Mouse (Mus musculus) testis, adult 2 months (tissue): ENCODE measurements around the gene Plch1. TPM values are rescaled to one million over a fixed set of nuclear protein-coding genes. Genes with fewer than 3 reads are reported as not detected.

Experiments
- H3K27ac ChIP-seq: fragments of 200-500 bp; 2 replicates; pipeline ENCODE4 v1.5.1; 2012; ENCODE audit warnings: low read depth, low read length; ENCODE audit not compliant: control insufficient read depth, insufficient read depth
- H3K27me3 ChIP-seq: fragments of 200-500 bp; 2 replicates; pipeline ENCODE4 v1.6.1; 2012; ENCODE audit warnings: mild to moderate bottlenecking, low read length, moderate library complexity; ENCODE audit not compliant: control insufficient read depth, insufficient read depth
- H3K36me3 ChIP-seq: fragments of 200-500 bp; 2 replicates; pipeline ENCODE4 v1.6.1; 2012; ENCODE audit warnings: mild to moderate bottlenecking, low read length; ENCODE audit not compliant: control insufficient read depth, insufficient read depth
- H3K4me1 ChIP-seq: fragments of 200-500 bp; 2 replicates; pipeline ENCODE4 v1.6.1; 2012; ENCODE audit warnings: low read length; ENCODE audit not compliant: control insufficient read depth, insufficient read depth
- H3K4me3 ChIP-seq: fragments of 200-500 bp; 2 replicates; pipeline ENCODE4 v1.5.1; 2012; ENCODE audit warnings: low read depth, mild to moderate bottlenecking, low read length, moderate library complexity, mixed read lengths; ENCODE audit not compliant: control insufficient read depth
- CTCF ChIP-seq: fragments of 200-500 bp; IDR thresholded peaks from 2 replicates; pipeline ENCODE4 v1.5.1; 2012; ENCODE audit warnings: low read depth, mild to moderate bottlenecking, inconsistent platforms, low read length, moderate library complexity; ENCODE audit not compliant: control insufficient read depth, insufficient read depth, insufficient replicate concordance
- POLR2A ChIP-seq: fragments of 200-500 bp; IDR thresholded peaks from 2 replicates; pipeline ENCODE4 v1.6.1; 2012; ENCODE audit warnings: low read depth, mild to moderate bottlenecking, inconsistent platforms, low read length, moderate library complexity; ENCODE audit not compliant: control insufficient read depth
- polyA plus RNA-seq: library from polyadenylated mRNA; depleted of rRNA; stranded (reverse); fragments of >200 nt; gene quantifications from 2 replicates; pipeline ENCODE4 v1.2.3, GENCODE M21; 2012

The Plch1 gene
- polyA plus RNA-seq, 1 experiment, result 0.26 TPM

DNA sequence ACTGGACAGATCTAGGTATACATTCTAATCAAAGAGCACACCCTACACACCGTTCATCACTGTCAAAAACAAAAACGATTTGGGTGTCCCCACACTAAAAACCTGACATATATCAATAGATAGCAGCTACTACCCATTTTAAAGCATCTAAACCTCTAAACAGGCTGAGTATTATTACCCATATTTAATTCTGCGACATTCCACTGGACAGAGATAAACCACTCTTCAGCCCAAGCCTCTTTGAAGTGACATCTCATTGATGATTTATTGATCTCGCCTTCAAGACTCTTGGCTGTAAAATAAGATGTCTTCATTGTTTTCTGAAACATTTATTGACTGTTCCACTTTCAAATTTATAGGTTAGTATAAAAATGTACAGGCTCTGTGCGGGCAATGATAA lies 46.4 kb downstream of the Plch1 start:
- Histone ChIP-seq H3K27ac (no peak overlapping the region), H3K4me1 (no peaks in the 10 kb centered on the region), H3K4me3 (no peak overlapping the region), H3K36me3 (no peaks in the 10 kb centered on the region), H3K27me3 (no peaks in the 10 kb centered on the region)
- TF ChIP-seq POLR2A (no peak), CTCF (no peak)

DNA sequence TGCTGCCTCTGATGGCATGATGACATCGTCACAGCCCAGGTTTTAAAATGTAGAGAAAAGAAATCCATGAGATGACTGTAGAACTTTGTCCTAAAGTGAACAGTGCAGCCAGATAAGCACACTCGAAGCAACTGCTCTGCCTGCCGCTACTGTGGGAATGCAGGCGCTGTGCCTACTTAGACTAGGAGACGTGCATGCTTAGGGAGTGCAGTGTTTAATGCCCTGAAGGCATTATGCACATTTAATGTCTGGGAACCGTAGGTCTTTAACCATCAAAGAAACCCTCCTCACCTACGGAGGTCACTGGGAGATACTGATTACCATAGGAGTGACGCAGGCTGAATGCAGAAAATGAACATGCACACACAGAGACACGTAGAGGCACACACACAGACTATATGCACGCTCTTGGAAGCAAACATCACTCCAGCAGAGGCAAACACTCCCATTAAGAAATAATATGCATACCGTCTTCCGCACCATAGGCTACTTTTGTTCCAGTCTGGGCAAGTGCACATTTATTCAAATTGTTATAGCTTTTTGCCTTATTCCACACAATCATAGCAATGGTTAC lies 48.1 kb downstream of the Plch1 start:
- Histone ChIP-seq H3K27me3 (no peaks in the 10 kb centered on the region), H3K4me1 (no peaks in the 10 kb centered on the region), H3K4me3 (no peak overlapping the region), H3K27ac (no peak overlapping the region), H3K36me3 (no peaks in the 10 kb centered on the region)
- TF ChIP-seq POLR2A (no peak), CTCF (no peak)

DNA sequence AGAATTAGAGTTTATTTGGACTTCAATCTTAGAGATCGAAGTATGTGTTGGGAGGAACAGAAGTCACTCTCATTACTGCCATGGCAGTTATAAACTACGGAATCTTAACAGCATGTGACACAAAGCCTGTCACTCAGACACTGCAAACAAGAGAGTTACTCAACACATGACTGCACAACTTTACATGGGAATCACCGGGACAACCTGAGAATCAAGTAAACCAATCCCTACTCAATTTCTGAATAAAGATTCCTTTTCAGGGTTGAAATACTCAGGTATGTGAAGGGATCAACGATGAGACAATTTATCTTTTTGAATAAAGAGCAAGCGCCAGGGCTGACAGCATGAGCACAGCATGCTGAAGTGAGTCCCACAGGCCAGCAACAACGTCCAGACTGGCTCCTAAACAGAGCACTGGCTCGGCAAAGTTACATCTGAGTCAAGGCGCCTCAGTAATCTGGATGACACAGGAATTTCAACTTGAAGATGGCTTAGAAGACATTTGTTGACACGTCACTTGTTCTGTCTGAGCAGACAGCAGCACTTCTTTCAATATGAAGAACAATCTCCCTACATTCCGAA lies 49.4 kb downstream of the Plch1 start:
- Histone ChIP-seq H3K4me1 (no peaks in the 10 kb centered on the region), H3K27me3 (no peaks in the 10 kb centered on the region), H3K36me3 (no peaks in the 10 kb centered on the region), H3K27ac (no peak overlapping the region), H3K4me3 (no peak overlapping the region)
- no peak for TF ChIP-seq CTCF

- H3K4me3 ChIP-seq, result no peak overlapping the region
- no peaks in the 10 kb centered on the region for H3K4me1 ChIP-seq
- no peaks in the 10 kb centered on the region for H3K36me3 ChIP-seq
- no peaks in the 10 kb centered on the region for H3K27me3 ChIP-seq
- no peak overlapping the region for H3K27ac ChIP-seq
- TF ChIP-seq CTCF (no peak), POLR2A (no peak)
Observed at GRCm38 (mm10) chr3:63844141-63844540, 55.1 kb downstream of the Plch1 start.

GRCm38 (mm10) chr3:63842436-63842835 lies 56.8 kb downstream of the Plch1 start:
- Histone ChIP-seq H3K27ac (no peak overlapping the region), H3K27me3 (no peaks in the 10 kb centered on the region), H3K36me3 (no peaks in the 10 kb centered on the region), H3K4me3 (no peak overlapping the region), H3K4me1 (no peaks in the 10 kb centered on the region)
- TF ChIP-seq CTCF, result no peak
- TF ChIP-seq POLR2A, result no peak

DNA sequence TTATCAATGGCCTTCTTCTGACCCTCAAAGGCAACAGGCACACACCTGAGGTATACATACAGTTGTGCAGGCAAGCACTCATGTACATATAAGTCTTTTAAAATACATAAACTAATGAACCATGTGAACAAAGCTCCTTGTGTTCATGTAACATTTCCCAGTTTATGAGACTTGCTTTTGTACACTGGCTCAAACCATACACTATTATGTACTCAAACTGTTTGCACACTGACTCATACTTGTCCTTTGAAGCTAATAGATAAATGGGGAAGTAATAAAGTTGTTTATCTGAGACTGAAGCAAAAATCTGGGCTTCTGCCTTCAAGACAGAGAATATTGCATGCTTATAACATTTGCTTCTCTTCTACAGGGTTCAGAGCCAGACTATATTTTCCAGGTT lies 61.5 kb downstream of the Plch1 start:
- Histone ChIP-seq H3K27me3 (no peaks in the 10 kb centered on the region), H3K4me3 (no peak overlapping the region), H3K36me3 (no peaks in the 10 kb centered on the region), H3K4me1 (no peaks in the 10 kb centered on the region), H3K27ac (no peak overlapping the region)
- TF ChIP-seq POLR2A, result no peak
- no peak for TF ChIP-seq CTCF

DNA sequence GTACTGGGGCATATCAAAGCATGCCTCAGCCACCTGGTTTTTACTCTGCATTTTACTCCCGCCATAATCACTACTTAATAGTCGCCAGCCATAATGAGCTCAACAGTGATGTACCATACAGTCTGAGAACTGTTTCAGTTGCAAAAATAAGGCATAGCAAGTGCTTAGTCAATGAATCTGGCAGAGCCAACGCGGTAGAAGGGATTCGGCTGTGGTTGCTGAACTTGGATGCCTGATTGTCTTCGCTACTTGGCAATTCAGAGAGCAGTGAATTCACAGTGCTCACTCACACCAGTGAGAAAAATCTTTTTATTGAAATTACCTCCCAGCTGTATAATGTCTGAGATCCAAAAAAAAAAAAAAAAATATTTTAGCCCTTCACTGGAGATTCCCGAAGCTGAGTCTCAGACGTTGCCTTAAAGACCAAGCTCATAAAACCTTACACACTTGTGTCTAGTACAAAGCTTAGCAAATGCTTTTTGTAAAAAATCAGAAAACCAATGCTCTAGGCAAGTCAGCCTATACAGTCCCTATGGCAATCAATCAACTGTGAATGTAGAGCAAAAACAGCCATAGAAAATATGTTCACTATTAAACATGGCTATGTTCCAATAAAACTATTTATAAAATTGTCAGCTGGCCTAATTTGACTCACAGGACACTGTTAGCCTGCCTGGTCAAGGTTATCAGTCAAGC lies 62.2 kb downstream of the Plch1 start:
- Histone ChIP-seq H3K27me3 (no peaks in the 10 kb centered on the region), H3K4me1 (no peaks in the 10 kb centered on the region), H3K36me3 (no peaks in the 10 kb centered on the region), H3K4me3 (no peak overlapping the region), H3K27ac (no peak overlapping the region)
- TF ChIP-seq POLR2A (no peak), CTCF (no peak)
